Comparison of ENCODE assay signal across 8 mouse cellular contexts in the genomic region with DNA sequence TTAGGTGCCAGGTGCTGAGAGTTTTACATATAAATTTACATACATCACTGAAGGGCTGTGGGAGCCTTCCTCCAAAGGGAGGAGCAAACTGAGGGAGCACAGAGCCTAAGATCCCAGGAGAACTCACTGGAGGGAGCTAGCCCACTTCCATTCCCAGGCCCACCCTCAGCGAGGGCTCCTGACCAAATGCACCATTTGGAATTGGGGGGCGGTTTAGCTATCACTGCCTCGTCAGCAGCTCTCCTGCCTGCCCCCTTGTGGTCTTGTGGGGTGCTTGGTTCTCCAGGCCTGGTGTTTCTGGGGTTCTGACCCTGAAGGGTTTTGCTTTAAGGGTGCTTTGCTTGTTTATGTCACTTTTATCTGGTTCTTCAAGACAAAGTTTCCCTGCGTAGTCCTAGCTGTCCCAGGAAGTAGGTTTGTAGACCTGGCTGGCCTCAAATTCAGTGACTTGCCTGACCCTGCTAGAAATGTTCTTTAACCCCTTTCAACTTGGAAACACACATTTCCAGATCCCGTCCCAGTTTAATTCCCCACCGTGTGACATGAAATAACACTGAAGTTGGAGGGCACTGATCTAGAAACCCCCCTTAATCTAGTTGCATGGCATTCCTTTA.
DNase-seq lines count a peak whose midpoint lies in the region; ATAC-seq and TF ChIP-seq lines count a peak whose summit lies in the region.

No protein-coding gene starts in this region.

- H3K4me1 ChIP-seq in forebrain, postnatal 0 days (ENCODE audit: insufficient read depth), result peaks cover 4% of the 10 kb centered on the region; the same call in 1 of the 2 replicates
- peaks cover 4% of the 10 kb centered on the region; the same call in 1 of the 2 replicates for H3K4me1 ChIP-seq in forebrain, embryonic 11.5 days (replicated peaks; ENCODE audit: control insufficient read depth, insufficient read depth, low read length)
- H3K4me1 ChIP-seq in midbrain, postnatal 0 days (ENCODE audit: insufficient read depth, low read length), result peaks cover 8% of the 10 kb centered on the region; the same call in 1 of the 2 replicates
- H3K4me1 ChIP-seq in midbrain, embryonic 16.5 days (ENCODE audit: control insufficient read depth, insufficient read depth, low read length), result peaks cover 13% of the 10 kb centered on the region

- no peaks in the 10 kb centered on the region for H3K27me3 ChIP-seq in forebrain, postnatal 0 days (ENCODE audit: insufficient read depth, low read length)
- H3K27me3 ChIP-seq in forebrain, embryonic 11.5 days (ENCODE audit: control insufficient read depth, insufficient read depth, low read length), result no peaks in the 10 kb centered on the region
- no peaks in the 10 kb centered on the region for H3K27me3 ChIP-seq in midbrain, postnatal 0 days (ENCODE audit: insufficient read depth, low read length)
- no peaks in the 10 kb centered on the region for H3K27me3 ChIP-seq in midbrain, embryonic 16.5 days (ENCODE audit: control insufficient read depth, insufficient read depth, low read depth, low read length)

- no peak overlapping the region for H3K4me3 ChIP-seq in forebrain, postnatal 0 days (ENCODE audit: low read depth, low read length)
- H3K4me3 ChIP-seq in forebrain, embryonic 11.5 days (ENCODE audit: low read depth, low read length), result no peak overlapping the region
- no peak overlapping the region for H3K4me3 ChIP-seq in midbrain, postnatal 0 days (ENCODE audit: low read depth, low read length)
- no peak overlapping the region for H3K4me3 ChIP-seq in midbrain, embryonic 16.5 days (ENCODE audit: low read depth, low read length)

- H3K9ac ChIP-seq in forebrain, postnatal 0 days, result no peak overlapping the region
- H3K9ac ChIP-seq in forebrain, embryonic 11.5 days (ENCODE audit: low read length), result no peak overlapping the region
- H3K9ac ChIP-seq in midbrain, postnatal 0 days (replicated peaks; ENCODE audit: low read length, poor library complexity, severe bottlenecking), result no peak overlapping the region
- no peak overlapping the region for H3K9ac ChIP-seq in midbrain, embryonic 16.5 days (ENCODE audit: low read depth, low read length)

- no peak overlapping the region for H3K27ac ChIP-seq in forebrain, postnatal 0 days (ENCODE audit: low read depth, low read length)
- H3K27ac ChIP-seq in forebrain, embryonic 11.5 days (ENCODE audit: low read depth, low read length), result no peak overlapping the region
- no peak overlapping the region for H3K27ac ChIP-seq in midbrain, postnatal 0 days (ENCODE audit: low read depth, low read length)
- H3K27ac ChIP-seq in midbrain, embryonic 16.5 days (ENCODE audit: low read length), result no peak overlapping the region

- DNase-seq in forebrain, postnatal 0 days, result no peak
- DNase-seq in forebrain, embryonic 11.5 days (ENCODE audit: low spot score), result no peak
- DNase-seq in midbrain, postnatal 0 days (ENCODE audit: low spot score), result peak; percentile 39
- DNase-seq in retina, postnatal 1 day, result peak; percentile 57
- no peak for DNase-seq in right cerebral cortex, postnatal 36 days (ENCODE audit: low spot score in 2 of 2)
- no peak for DNase-seq in Muller cell, postnatal 12 days (ENCODE audit: inconsistent ontology term)

- ATAC-seq in forebrain, postnatal 0 days, result no peak
- no peak for ATAC-seq in forebrain, embryonic 11.5 days (replicated peaks; ENCODE audit: low FRiP score)
- no peak for ATAC-seq in midbrain, postnatal 0 days (ENCODE audit: low FRiP score)
- no peak for ATAC-seq in midbrain, embryonic 16.5 days
- peak; percentile 40; the same call in 1 of the 2 replicates for ATAC-seq in common myeloid progenitor, adult 5-6 weeks (replicated peaks; ENCODE audit: low read depth, poor library complexity, severe bottlenecking)

- TF ChIP-seq CTCF in forebrain, postnatal 0 days (IDR thresholded peaks at IDR 0.05; ENCODE audit: low read depth), result peak; percentile 58
- peak; percentile 61 for TF ChIP-seq CTCF in midbrain, postnatal 0 days (IDR thresholded peaks at IDR 0.05)

- no peaks in the 10 kb centered on the region for H3K9me3 ChIP-seq in forebrain, postnatal 0 days (ENCODE audit: low read length)
- no peaks in the 10 kb centered on the region for H3K9me3 ChIP-seq in forebrain, embryonic 11.5 days (ENCODE audit: control insufficient read depth, low read length)
- no peaks in the 10 kb centered on the region for H3K9me3 ChIP-seq in midbrain, postnatal 0 days (ENCODE audit: low read length)
- H3K9me3 ChIP-seq in midbrain, embryonic 16.5 days (replicated peaks; ENCODE audit: control insufficient read depth, low read length, poor library complexity, severe bottlenecking), result no peaks in the 10 kb centered on the region

- WGBS in forebrain, postnatal 0 days, result 62% methylated on average over 6 of the region's 6 CpGs
- WGBS in forebrain, embryonic 11.5 days, result 56% methylated on average over 6 of the region's 6 CpGs
- 52% methylated on average over 6 of the region's 6 CpGs for WGBS in midbrain, postnatal 0 days
- WGBS in midbrain, embryonic 16.5 days, result 57% methylated on average over 6 of the region's 6 CpGs

- no peak overlapping the region for H3K4me2 ChIP-seq in forebrain, postnatal 0 days (ENCODE audit: low read depth)
- H3K4me2 ChIP-seq in forebrain, embryonic 11.5 days (ENCODE audit: low read depth, low read length, severe bottlenecking), result no peak overlapping the region
- no peak overlapping the region for H3K4me2 ChIP-seq in midbrain, postnatal 0 days (ENCODE audit: low read depth, low read length, poor library complexity, severe bottlenecking)
- no peak overlapping the region for H3K4me2 ChIP-seq in midbrain, embryonic 16.5 days (ENCODE audit: low read length)

- no peaks in the 10 kb centered on the region for H3K36me3 ChIP-seq in forebrain, postnatal 0 days (ENCODE audit: insufficient read depth)
- no peaks in the 10 kb centered on the region for H3K36me3 ChIP-seq in forebrain, embryonic 11.5 days (ENCODE audit: control insufficient read depth, insufficient read depth, low read length)
- peaks cover 4% of the 10 kb centered on the region; the same call in 1 of the 2 replicates for H3K36me3 ChIP-seq in midbrain, postnatal 0 days (ENCODE audit: insufficient read depth, low read length)
- no peaks in the 10 kb centered on the region for H3K36me3 ChIP-seq in midbrain, embryonic 16.5 days (ENCODE audit: control insufficient read depth, insufficient read depth, low read length)

Comparison
In these comparisons a context has a peak if more than half of its experiments do, and no peak if none do; other contexts are left out.
1. DNase-seq: peak in midbrain, postnatal 0 days (single experiment) and retina, postnatal 1 day (single experiment); none in forebrain, postnatal 0 days (single experiment), forebrain, embryonic 11.5 days (single experiment), right cerebral cortex, postnatal 36 days (0 of 2) and Muller cell, postnatal 12 days (single experiment).